Mouse (Mus musculus): ENCODE measurements around the gene Ublcp1. TPM values are rescaled to one million over a fixed set of nuclear protein-coding genes. Genes with fewer than 3 reads are reported as not detected.

Gene Ublcp1
- polyA plus RNA-seq, 1 experiment, result 17.7 TPM

GRCm38 (mm10) chr11:44405113-44405512 lies 65.2 kb downstream of the Ublcp1 start:
- no peaks in the 10 kb centered on the region for H3K36me3 ChIP-seq (ENCODE audit: control insufficient read depth, insufficient read depth)
- no peak overlapping the region for H3ac ChIP-seq (ENCODE audit: control insufficient read depth, insufficient read length, low read depth)

More at GRCm38 (mm10) chr11:44405113-44405512, 65.2 kb downstream of the Ublcp1 start:
- Histone ChIP-seq H3K79me2 (ENCODE audit: control insufficient read depth, insufficient read depth) (no peaks in the 10 kb centered on the region), H3K27me3 (ENCODE audit: control insufficient read depth, insufficient read depth, insufficient read length) (no peaks in the 10 kb centered on the region), H3K79me3 (ENCODE audit: low read depth) (no peaks in the 10 kb centered on the region), H3K4me3 (ENCODE audit: insufficient read depth, poor library complexity, severe bottlenecking) (no peak overlapping the region)
- TF ChIP-seq USF1 (IDR thresholded peaks at IDR 0.05; ENCODE audit: low read depth) (no peak), MAX (IDR thresholded peaks at IDR 0.05) (no peak), CEBPB (IDR thresholded peaks at IDR 0.05; ENCODE audit: low read depth) (no peak), MYOD1 (IDR thresholded peaks at IDR 0.05; ENCODE audit: control insufficient read depth, insufficient read length, low read depth) (no peak), FOSL1 (IDR thresholded peaks at IDR 0.05; ENCODE audit: insufficient read depth, low read length, poor library complexity, severe bottlenecking) (no peak), MYOG (IDR thresholded peaks at IDR 0.05; ENCODE audit: control insufficient read depth, extremely low read depth, insufficient read length) (no peak), CTCF (IDR thresholded peaks at IDR 0.05; ENCODE audit: control insufficient read depth, insufficient read depth, insufficient read length) (no peak)

Small RNA genes lying within 50 kb of the gene (microRNA-seq; reads per million reads assigned to microRNA genes)
- gene Gm22121 (ENCODE audit: borderline microRNAs expressed), result not detected

Other genes with a start within 250 kb of the Ublcp1 start
- not detected for gene Il12b, start 70.4 kb downstream of the Ublcp1 start, polyA plus RNA-seq (2012; fragmentation: generic; extraction: Trizol)
- 68.9 TPM for gene Rnf145, start 48.5 kb upstream of the Ublcp1 start, polyA plus RNA-seq (2012; fragmentation: generic; extraction: Trizol)
- 4.3 TPM for gene Ebf1, start 146.8 kb upstream of the Ublcp1 start, polyA plus RNA-seq (2012; fragmentation: generic; extraction: Trizol)